Mouse (Mus musculus): Measurements from ENCODE around the gene Ano6. TPM values are rescaled to one million over a fixed set of nuclear protein-coding genes. Genes with fewer than 3 reads are reported as not detected.

Gene Ano6
- total and polyA plus RNA-seq, 3 experiments = 14.9 to 27.0 (median 18.4) TPM

DNA sequence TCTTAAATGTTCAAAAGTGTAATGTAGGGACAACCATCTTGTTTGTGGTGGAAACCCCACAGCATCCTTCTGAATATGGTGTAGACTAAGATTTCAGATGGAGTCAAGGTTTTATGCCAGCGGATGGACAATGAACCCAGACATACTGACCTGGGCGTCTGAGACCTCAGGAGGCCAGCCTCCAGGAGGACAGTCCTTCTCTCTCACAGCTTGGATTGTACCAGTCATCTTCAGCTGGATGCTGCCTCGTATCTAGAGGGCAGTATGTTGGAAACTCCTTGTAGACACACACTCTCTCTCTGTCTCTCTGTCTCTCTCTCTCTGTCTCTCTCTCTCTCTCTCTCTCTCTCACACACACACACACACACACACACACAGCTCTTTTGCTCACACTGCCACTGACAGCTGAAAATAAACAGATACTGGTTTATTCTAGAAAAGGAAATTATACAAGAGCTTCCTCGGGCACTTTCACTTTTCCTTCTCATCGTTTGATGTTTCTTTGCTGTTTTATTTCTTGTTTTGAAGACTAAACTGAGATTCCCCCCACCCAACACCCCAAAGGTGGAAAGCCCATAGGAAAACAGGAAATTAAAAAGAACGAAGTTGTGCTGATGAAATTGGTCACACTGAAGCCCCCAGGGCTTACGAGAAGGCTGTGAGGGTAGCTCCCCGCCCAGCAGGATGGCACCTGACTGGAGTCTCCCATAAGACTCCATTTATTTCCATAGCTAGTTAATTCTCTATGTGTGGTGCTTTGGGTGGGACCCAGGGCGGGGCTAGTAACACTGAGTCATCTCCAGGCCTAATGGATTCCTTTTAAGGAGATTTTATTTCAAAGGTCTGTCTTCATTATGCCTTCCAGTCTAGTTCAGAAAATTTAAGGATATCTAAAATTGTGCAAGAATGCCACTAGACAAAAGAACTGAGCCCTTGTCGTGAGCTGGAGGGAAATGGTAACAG, 94.3 kb downstream of the Ano6 start:
- DNase-seq (ENCODE audit: extremely low read depth) = no peak
- H3K9me3 ChIP-seq (replicated peaks; ENCODE audit: low read length) = peaks cover 3% of the 10 kb centered on the region
- TF ChIP-seq ZNF384 (IDR thresholded peaks at IDR 0.05; ENCODE audit: low read depth, low read length) (no peak), SMC3 (IDR thresholded peaks at IDR 0.05; ENCODE audit: low read depth, low read length) (no peak), CHD1 (IDR thresholded peaks at IDR 0.05; ENCODE audit: low read depth, low read length) (no peak), KAT2A (IDR thresholded peaks at IDR 0.05; ENCODE audit: insufficient replicate concordance, low read length) (no peak), IRF4 (IDR thresholded peaks at IDR 0.05; ENCODE audit: low read depth, low read length) (no peak), MAFK (IDR thresholded peaks at IDR 0.05; ENCODE audit: insufficient replicate concordance, low read length) (no peak), MEF2A (IDR thresholded peaks at IDR 0.05; ENCODE audit: borderline replicate concordance, low read depth, low read length) (no peak), NELFE (IDR thresholded peaks at IDR 0.05; ENCODE audit: low read depth, low read length) (no peak)
- dilution Hi-C loops (cut with MboI; ENCODE audit: extremely low pct_ligation_motif_present, extremely low pct_unique_long_range_greater_than_20kb, low sequenced_read_pairs) (no loop called here), in situ Hi-C loops (cut with MboI; ENCODE audit: low pct_ligation_motif_present, low pct_unique_long_range_greater_than_20kb, low sequenced_read_pairs) (no loop called here)
- peaks cover 0 to 22% of the 10 kb centered on the region in 2 experiments for H3K36me3 ChIP-seq (replicated peaks in 1 of 2; ENCODE audit: control insufficient read depth in 1 of 2, insufficient read depth in 1 of 2, low read length in 1 of 2)
- no peak overlapping the region for H3K4me3 ChIP-seq (replicated peaks in 1 of 3; ENCODE audit: low read depth in 2 of 3, low read length in 2 of 3, poor library complexity in 1 of 3)
- no peak overlapping the region for H3K9ac ChIP-seq (ENCODE audit: insufficient read depth, low read depth)
- no peak overlapping the region for H3K4me2 ChIP-seq (ENCODE audit: insufficient read depth, low read depth, poor library complexity, severe bottlenecking)
- H3K27ac ChIP-seq (ENCODE audit: insufficient read depth, low read depth) = no peak overlapping the region
- H3K79me2 ChIP-seq (replicated peaks; ENCODE audit: control insufficient read depth, extremely low read depth, insufficient read depth, poor library complexity, severe bottlenecking) = no peaks in the 10 kb centered on the region
- peaks cover 2 to 48% of the 10 kb centered on the region in 2 experiments; a peak in 3 of 4 replicates for H3K4me1 ChIP-seq (ENCODE audit: control insufficient read depth in 1 of 2, insufficient read depth in 2 of 2)
- H3K27me3 ChIP-seq (replicated peaks) = no peaks in the 10 kb centered on the region

DNA sequence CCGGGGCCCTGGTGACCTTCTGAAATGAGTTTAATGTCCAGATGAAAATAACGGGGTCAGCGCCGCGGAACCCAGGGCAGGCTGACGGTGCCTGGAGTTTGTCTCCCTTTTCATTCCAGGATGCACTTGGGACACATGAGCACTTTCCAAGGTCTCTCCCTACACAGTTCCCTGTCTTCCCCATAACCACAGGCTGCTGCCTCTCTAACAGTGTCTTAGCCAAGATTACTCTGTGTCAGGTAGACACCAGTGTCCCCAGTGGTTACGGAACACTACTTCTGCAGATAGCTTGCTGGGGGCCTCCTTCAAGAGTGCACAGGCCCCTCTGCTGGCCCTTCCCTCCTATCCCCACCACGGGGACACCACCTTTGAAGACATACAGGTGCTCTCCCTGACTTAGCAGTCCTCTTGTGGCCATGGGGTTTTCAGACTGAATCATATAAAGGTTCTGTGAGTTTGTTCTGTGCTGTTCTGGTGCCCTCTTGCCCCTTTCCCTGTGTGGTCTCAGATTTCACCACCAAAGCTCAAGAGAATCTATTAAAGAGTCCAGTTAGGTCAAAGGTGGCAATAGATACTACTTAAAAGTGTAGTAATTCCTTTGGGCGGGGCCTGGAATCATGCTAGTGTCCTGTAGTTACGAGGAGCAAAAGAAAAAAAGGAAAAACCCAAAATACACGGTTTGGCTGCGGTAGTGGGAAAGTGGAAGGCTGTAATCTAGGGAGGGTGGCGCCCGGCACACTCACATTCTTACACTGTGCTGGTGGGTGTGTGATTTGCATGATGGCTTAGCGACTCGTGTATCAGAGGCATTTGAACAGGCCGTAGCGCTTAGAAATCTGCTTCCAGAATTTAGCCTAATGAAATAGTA, 95.5 kb downstream of the Ano6 start:
- Histone ChIP-seq H3K4me3 (replicated peaks in 1 of 3; ENCODE audit: low read depth in 2 of 3, low read length in 2 of 3, poor library complexity in 1 of 3) (no peak overlapping the region), H3K4me2 (ENCODE audit: insufficient read depth, low read depth, poor library complexity, severe bottlenecking) (no peak overlapping the region), H3K27ac (ENCODE audit: insufficient read depth, low read depth) (no peak overlapping the region), H3K4me1 (ENCODE audit: control insufficient read depth in 1 of 2, insufficient read depth in 2 of 2) (peaks cover 2 to 43% of the 10 kb centered on the region in 2 experiments; a peak in 3 of 4 replicates), H3K27me3 (replicated peaks) (no peaks in the 10 kb centered on the region), H3K79me2 (replicated peaks; ENCODE audit: control insufficient read depth, extremely low read depth, insufficient read depth, poor library complexity, severe bottlenecking) (no peaks in the 10 kb centered on the region), H3K9me3 (replicated peaks; ENCODE audit: low read length) (peaks cover 6% of the 10 kb centered on the region), H3K36me3 (replicated peaks in 1 of 2; ENCODE audit: control insufficient read depth in 1 of 2, insufficient read depth in 1 of 2, low read length in 1 of 2) (peaks cover 0 to 22% of the 10 kb centered on the region in 2 experiments), H3K9ac (ENCODE audit: insufficient read depth, low read depth) (no peak overlapping the region)
- TF ChIP-seq ELF1 (IDR thresholded peaks at IDR 0.05; ENCODE audit: low read depth, low read length) = no peak
- TF ChIP-seq GABPA (IDR thresholded peaks at IDR 0.05; ENCODE audit: insufficient replicate concordance, low read depth, low read length) = no peak
- TF ChIP-seq RAD21 (IDR thresholded peaks at IDR 0.05; ENCODE audit: low read depth, low read length) = no peak
- no peak for TF ChIP-seq ETS1 (conservative IDR thresholded peaks at IDR 0.05; ENCODE audit: low read depth, low read length)
- TF ChIP-seq MYC (IDR thresholded peaks at IDR 0.05; ENCODE audit: low read depth, low read length) = no peak
- no peak for TF ChIP-seq CTCF (conservative IDR thresholded peaks at IDR 0.05 in 1 of 2, IDR thresholded peaks at IDR 0.05 in 1 of 2; ENCODE audit: low read depth in 2 of 2, low read length in 2 of 2)
- no peak for TF ChIP-seq TBP (conservative IDR thresholded peaks at IDR 0.05; ENCODE audit: low read depth, low read length)
- in situ Hi-C loops (cut with MboI; ENCODE audit: low pct_ligation_motif_present, low pct_unique_long_range_greater_than_20kb, low sequenced_read_pairs) (no loop called here), dilution Hi-C loops (cut with MboI; ENCODE audit: extremely low pct_ligation_motif_present, extremely low pct_unique_long_range_greater_than_20kb, low sequenced_read_pairs) (no loop called here)
- peak; percentile 35 for DNase-seq (ENCODE audit: extremely low read depth)

All from CH12.LX (cell line).